Mouse (Mus musculus) liver, adult (tissue): ENCODE data around the gene Wwtr1.

ENCODE experiments used
- GATA4 ChIP-seq: IDR thresholded peaks from 2 replicates; pipeline ENCODE4 v1.6.1; 2014; ENCODE audit warnings: mild to moderate bottlenecking, low read length; ENCODE audit not compliant: insufficient replicate concordance

The Wwtr1 gene

DNA sequence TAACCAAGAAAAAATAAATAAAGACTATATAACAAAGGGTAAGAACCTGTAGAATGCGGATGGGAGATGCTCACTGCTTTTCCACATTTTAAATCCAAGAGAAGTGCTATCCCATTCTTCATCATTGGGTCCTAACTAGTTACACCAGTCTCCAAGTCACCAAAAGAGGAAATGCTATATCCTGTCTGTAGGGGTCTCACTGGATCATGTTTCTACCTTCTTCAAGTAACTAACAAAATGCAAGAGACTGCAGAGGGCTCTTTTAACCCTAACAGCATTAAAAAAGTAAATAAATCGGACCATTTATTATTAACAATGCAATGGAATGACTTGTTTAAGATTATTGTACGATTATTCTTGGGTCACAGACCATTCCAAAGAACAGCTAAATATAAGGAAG lies 109.4 kb downstream of the Wwtr1 start:
- no peak for TF ChIP-seq GATA4

DNA sequence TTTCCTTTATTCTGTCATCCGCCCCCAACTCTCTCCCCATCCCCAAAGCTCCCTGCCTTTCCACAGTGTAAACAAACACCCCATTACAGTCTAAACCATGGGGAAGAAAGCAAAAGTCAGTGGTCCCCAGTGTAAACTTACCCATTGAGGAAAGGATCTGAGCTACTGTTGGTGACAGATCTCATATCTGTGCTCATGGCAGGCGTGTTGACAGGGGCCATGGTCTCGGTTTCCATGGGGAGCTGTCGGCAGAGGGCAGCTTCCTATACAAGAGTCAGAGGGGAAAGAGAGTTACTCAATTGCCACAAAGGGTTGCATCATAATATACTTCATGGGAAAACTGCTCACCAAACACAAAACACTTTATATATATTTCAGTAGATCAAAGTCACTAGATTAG lies 112.4 kb downstream of the Wwtr1 start:
- TF ChIP-seq GATA4, result no peak

DNA sequence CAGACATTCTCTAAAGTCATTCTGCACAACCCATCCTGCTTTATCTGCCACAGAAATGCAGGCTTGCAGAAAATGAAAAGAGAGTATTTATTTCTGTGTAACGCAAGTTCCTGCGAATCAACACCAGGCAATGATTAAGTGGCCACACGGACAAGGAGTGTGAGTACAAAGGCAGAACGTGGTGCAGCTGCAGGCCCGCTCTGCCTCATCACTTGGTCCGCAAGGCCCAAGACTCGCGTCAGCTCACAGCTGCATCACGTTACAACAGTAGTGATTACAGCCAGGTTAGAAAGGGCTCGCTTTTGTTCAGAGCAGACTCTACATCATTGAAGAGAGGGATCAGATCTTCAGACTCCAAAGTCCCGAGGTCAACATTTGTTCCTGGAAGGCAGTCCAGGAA lies 117.1 kb downstream of the Wwtr1 start:
- no peak for TF ChIP-seq GATA4

DNA sequence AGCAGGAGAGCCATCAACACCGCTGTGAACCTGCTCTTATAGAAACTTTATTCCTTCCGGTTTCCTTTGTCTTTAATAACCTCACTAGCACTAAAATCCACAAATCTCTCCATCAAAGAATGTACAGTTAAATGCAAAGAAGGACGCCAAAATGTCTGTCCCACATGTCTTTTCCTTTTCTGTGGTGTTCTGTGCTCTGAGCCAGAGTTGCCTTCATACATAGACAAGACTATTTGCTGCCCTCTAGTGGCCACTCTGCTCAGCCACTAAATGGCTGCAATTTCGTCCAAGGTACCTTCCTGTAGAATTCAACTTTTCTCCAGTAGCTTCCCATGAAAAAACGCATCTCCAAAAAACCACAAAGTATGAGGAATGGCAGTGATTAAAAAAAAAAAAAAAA lies 127.3 kb downstream of the Wwtr1 start:
- no peak for TF ChIP-seq GATA4

DNA sequence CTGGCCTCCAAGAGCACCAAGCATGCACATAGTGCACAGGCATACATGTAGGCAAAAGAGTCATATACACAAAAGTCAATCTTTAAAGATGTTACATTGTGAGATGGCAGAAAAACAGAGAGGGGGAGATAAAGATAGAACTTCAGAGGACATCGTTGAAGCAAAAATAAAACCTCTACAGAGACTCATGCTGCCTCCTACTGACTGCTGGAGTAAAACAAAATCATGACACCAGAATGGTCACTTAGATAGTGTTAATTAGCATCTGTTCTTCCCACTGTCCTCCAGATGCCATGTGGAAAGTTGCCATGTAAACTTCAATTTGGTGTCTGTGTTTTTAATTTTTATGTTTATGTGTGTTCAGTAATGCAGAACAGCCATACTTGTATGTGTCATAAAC lies 127.8 kb downstream of the Wwtr1 start:
- TF ChIP-seq GATA4, result no peak

DNA sequence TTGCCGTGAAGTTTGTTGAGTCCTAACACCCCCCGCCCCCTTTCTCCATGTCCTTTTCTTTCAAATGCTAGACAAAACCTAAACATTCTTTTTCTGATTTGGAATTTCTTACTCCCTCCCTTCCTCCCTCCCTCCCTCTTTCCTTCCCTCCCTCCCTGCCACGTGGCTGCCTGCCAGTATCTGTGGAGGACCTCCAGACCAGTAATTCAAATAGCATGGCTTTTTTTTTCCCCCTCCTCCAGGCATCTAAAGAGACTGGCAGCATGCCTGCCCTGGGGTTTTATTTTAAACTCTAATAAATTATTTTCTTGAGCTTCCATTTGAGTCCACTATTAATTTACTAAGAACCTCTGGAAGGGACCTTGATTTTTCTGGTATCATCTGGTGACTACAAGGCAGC lies 130.0 kb downstream of the Wwtr1 start:
- TF ChIP-seq GATA4, result no peak

DNA sequence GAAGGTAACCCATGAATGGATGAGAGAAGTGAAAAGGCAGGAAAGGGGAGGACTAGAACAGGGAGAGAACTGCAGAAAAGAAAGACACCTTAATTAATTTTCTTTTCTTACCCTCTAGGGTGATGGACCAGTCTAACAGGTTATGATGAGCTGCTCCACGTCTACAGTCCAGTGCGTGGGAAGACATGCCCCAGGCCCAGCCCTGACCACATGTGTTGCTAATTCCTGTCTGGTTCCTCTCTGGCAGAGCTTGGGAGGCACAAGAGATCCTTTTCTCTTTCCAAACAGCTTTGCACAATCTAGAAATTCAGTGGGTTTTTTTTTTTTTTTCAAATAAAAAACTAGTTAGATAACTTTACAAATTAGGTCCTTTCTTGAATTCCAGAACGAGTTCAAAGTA lies 134.8 kb downstream of the Wwtr1 start:
- no peak for TF ChIP-seq GATA4

DNA sequence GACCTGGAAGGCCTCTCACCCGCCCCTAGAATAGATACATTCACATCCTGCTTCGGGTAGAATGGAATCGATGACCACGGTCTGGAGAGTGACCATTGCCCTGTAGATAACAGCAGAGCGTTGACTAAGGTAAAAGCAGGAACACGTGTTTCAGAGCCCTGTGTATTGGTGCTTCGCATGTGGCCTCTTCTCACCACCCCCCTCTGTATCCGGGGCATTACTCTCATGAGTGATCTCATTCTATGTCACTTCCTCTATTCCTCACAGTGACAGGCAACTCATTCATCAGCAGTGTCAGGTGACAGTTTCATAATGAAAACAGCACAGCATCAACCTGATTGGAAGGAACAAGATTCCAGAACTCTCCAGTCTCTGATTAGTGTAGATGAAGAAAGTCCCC lies 140.3 kb downstream of the Wwtr1 start:
- TF ChIP-seq GATA4, result peak; percentile 97

DNA sequence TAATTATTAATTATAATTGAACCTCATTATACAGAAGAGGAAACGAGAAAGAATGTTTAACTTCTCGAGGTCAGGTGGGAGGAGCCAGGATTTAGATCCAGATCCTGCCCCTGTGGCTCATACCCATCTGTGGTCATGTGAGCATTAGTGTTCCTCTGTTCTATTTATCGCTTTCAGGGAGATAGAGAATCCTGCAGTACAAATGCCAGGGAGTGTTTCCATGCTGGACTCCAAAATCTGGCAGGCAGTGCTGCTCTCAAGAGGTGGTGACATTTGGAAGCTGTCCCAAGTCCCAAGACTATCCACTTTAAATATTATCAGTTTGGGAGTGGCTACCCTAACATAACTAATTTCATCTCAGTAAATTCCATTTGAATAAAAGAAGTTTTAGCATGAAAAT lies 144.0 kb downstream of the Wwtr1 start:
- TF ChIP-seq GATA4, result peak; percentile 57; the same call in 1 of the 2 replicates

DNA sequence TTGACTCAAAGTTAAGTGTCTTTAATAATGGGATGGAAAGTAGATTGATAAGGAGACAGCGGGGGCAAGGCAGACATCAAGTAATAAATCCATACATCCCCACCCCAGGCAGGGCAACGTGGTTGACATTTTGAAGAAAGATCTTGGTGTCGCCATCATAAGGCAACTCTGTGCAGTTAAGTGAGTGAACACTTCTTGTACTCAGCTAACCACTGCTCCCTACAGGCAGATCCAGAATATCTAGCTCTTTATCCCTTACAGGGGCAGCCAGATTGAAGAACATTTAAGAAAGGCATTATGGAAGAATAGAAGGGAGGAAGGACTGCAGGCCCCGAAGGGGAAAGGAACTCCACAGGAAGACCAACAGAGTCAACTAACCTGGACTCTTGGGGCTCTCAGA lies 146.2 kb downstream of the Wwtr1 start:
- TF ChIP-seq GATA4, result no peak

DNA sequence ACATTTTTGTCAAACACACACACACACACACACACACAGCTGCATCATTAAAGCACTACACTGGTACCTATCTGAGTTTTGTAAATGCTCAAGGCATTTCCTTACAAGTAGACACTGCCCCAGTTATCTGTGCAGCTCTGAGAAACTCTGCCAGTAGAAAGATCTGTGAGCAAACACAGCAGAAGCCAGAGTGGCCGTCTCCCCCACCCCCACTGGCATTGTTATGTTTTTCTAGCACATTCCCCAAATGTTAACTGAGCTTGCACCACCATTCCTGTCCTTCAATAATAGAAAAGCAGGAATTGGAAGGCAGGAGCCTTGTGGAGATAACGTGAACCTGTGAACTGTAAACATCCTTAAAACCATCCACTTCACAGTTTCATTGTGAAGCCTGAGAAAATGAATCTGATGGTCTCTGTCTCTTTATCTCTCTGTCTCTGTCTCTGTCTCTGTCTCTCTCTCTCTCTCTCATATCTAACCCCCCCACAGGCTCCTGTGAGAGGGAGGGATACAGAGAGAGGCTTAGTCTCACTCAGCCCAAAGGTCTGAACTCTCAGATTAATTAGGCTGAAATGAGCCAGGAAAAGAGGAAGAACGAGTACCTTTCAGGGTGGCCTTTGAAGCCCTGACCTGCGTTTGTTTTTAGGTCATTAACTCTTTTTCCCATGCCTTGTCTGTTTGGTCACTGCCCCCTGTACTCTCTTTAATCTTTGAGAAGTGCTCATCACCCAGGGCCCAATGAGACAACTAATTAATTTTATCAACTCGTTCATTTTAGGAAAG lies 146.8 kb downstream of the Wwtr1 start:
- TF ChIP-seq GATA4, result no peak

DNA sequence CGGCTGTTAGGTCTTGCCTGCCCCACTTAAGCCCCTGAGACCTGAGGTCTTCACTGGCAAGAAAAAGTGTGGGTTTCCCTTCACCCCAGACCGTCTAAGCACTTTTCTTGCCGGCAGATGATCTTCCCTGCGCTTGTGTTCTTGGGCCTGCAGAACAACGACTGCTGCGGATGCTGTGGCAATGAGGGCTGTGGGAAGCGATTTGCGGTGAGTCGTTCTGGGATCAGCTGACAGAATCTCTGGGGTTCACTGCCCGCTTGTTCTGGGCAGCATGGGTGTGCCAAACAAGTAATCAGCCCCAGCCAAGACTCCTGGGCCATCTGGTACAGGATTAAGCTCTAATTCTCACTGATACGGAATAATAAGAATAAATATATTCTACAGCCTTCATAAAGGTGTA lies 149.4 kb downstream of the Wwtr1 start:
- no peak for TF ChIP-seq GATA4

DNA sequence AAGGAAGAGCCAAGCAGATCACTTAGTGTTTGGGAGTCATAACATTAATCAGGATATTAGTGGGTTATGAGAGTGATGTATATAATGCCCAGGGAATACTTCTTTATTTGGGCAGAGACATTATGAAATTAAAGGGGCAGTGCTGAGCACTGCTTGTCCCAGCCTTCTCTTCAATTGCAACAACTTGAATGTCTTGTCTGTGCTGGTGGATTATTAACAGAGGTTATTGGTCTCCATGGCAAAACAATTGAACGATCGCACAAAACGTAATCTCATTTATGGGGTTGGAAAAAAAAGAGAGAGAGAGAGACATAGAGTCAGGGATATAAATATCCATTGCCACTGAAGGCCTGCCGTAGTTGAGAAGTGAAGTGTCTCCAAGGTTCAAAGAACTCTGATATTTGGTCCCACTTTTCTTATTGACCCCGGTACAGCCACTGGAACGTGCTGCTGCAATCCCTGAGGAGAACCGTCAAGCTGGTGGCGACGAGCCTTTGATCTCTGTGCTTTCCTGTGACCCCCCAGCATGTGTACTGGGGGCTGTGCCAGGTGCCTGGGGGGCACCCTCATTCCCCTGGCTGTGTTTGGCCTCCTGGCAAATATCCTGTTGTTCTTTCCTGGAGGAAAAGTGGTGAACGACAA lies 150.5 kb downstream of the Wwtr1 start, which contains the start of gene Tm4sf4:
Tm4sf4 (plus strand) TSS at position 226 of the 642 bp plus-strand sequence.
- TF ChIP-seq GATA4, result peak; percentile 33; the same call in 1 of the 2 replicates

DNA sequence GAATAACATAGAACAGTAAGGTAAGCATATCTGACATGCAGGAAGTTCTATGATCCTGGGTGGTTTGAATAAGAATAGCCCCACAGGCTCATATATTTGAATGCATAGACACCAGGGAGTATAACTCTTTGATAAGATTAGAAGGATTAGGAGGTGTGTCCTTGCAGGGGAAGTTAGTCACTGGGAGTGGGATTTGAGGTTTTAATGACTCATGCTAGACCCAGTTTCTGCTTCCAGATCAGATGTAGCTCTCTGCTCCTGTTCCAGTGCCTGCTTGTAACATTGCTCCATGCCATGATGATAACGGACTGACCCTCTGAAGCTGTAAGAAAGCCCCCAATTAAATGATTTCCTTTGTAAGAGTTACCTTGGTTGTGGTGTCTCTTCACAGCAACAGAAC lies 155.1 kb downstream of the Wwtr1 start:
- no peak for TF ChIP-seq GATA4

DNA sequence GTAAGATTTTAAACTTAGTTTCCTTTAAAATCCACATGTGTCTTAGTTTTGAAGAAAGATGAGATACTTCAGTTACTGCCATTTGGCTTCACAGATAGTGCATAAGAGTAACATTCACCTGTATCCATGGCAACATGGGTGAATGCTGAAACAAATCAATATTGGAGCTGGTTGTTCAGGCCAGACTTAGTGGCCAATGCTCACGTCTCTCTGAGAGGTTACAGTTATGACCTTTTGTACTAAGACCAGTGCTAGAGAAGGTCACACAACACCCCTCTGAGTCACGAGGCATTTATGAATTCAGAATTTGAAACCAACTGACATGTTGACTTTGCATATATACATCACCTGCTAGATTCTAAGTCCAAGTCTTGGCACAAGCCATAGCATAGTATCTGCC lies 155.5 kb downstream of the Wwtr1 start:
- no peak for TF ChIP-seq GATA4

DNA sequence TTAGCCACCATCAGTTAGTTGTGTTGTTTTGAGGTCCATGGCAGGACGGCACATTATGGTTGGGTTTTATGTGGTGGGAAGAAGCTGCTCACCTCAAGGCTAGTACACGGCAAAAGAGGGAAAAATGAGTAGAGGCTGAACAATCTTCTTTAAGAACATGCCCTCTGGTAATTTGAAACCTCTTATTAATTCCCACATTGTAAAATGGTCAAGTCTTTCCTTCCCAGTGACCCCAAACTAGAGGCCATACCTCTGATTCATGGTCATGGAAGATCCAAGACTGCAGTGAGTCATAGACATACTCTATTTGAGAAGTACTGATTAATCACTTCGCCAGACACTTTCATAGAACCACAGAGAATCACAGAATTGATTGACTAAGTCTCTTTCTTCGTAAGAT lies 164.2 kb downstream of the Wwtr1 start:
- no peak for TF ChIP-seq GATA4
